Mouse (Mus musculus) limb, embryonic 11.5 days (tissue): ENCODE results near the gene Aco2. TPM values are rescaled to one million over a fixed set of nuclear protein-coding genes. Genes with fewer than 3 reads are reported as not detected.

Experiments used
- ATAC-seq: fragments of 200-750 bp; cut with Nextera tagmentation; 2 replicates; pipeline ENCODE4 v1.8.0; 2017; ENCODE audit warnings: low read depth; ENCODE audit not compliant: insufficient number of reproducible peaks, low FRiP score, low TSS enrichment
- DNase-seq: peaks from one replicate; pipeline ENCODE4 v3.0.0-alpha.2; 2015; ENCODE audit warnings: low spot score
- H3K27ac ChIP-seq: fragments of 300-500 bp; sonication (generic); replicated peaks from 2 replicates; pipeline ENCODE4 v1.5.1; 2014; ENCODE audit warnings: low read depth, mild to moderate bottlenecking, low read length
- H3K27me3 ChIP-seq: fragments of 300-500 bp; sonication (generic); 2 replicates; pipeline ENCODE4 v1.6.1; 2014; ENCODE audit warnings: mild to moderate bottlenecking, low read length, mixed read lengths; ENCODE audit not compliant: control insufficient read depth, insufficient read depth
- H3K36me3 ChIP-seq: fragments of 300-500 bp; sonication (generic); 2 replicates; pipeline ENCODE4 v1.6.1; 2014; ENCODE audit warnings: mild to moderate bottlenecking, low read length, moderate library complexity, mixed read lengths; ENCODE audit not compliant: control insufficient read depth, insufficient read depth
- H3K4me1 ChIP-seq: fragments of 300-500 bp; sonication (generic); 2 replicates; pipeline ENCODE4 v1.6.1; 2014; ENCODE audit warnings: low read length, mixed read lengths; ENCODE audit not compliant: control insufficient read depth, insufficient read depth
- H3K4me2 ChIP-seq: fragments of 300-500 bp; sonication (generic); 2 replicates; pipeline ENCODE4 v1.6.1; 2014; ENCODE audit warnings: low read depth, mild to moderate bottlenecking, moderate library complexity; ENCODE audit not compliant: severe bottlenecking
- H3K4me3 ChIP-seq: fragments of 300-500 bp; sonication (generic); 2 replicates; pipeline ENCODE4 v1.5.1; 2014; ENCODE audit warnings: low read depth, low read length
- H3K9ac ChIP-seq: fragments of 300-500 bp; sonication (generic); 2 replicates; pipeline ENCODE4 v1.6.1; 2014; ENCODE audit warnings: mild to moderate bottlenecking, low read length
- H3K9me3 ChIP-seq: fragments of 300-500 bp; sonication (generic); 2 replicates; pipeline ENCODE4 v1.6.1; 2016; ENCODE audit warnings: low read length; ENCODE audit not compliant: control insufficient read depth
- WGBS: fragments of 180-500 bp; shearing (Covaris S2); extraction: QIAGEN DNeasy Blood & Tissue Kit; methylation state at CpG from one replicate; pipeline ENCODE4 v1.1.7; 2014; 5-methylcytosine and 5-hydroxymethylcytosine counted together
- polyA plus RNA-seq: library from polyadenylated mRNA; unstranded; fragments of >200 nt; fragmentation: Nextera tagmentation; extraction: Ambion mirVana; gene quantifications from 2 replicates; pipeline ENCODE4 v1.2.1, GENCODE M21; 2014

Gene Aco2
- polyA plus RNA-seq, 1 experiment from 2014 or later = 162 TPM

GRCm38 (mm10) chr15:81882348-81882747 is 10.2 kb downstream of the Aco2 start:
- ATAC-seq = no peak
- H3K9ac ChIP-seq = no peak overlapping the region
- H3K27ac ChIP-seq = no peak overlapping the region
- no peak overlapping the region for H3K4me2 ChIP-seq
- no peaks in the 10 kb centered on the region for H3K27me3 ChIP-seq
- peaks cover 4% of the 10 kb centered on the region; the same call in 1 of the 2 replicates for H3K36me3 ChIP-seq
- H3K9me3 ChIP-seq = no peaks in the 10 kb centered on the region
- 95% methylated on average over 3 of the region's 3 CpGs for WGBS
- H3K4me1 ChIP-seq = no peaks in the 10 kb centered on the region
- DNase-seq = no peak
- no peak overlapping the region for H3K4me3 ChIP-seq

GRCm38 (mm10) chr15:81885418-81885934 is 13.4 kb downstream of the Aco2 start:
- 86% methylated on average over 3 of the region's 3 CpGs for WGBS
- H3K9me3 ChIP-seq = no peaks in the 10 kb centered on the region
- H3K36me3 ChIP-seq = peaks cover 10% of the 10 kb centered on the region
- no peak overlapping the region for H3K4me3 ChIP-seq
- H3K27ac ChIP-seq = no peak overlapping the region
- DNase-seq (no peak), ATAC-seq (no peak)
- no peaks in the 10 kb centered on the region for H3K27me3 ChIP-seq
- H3K9ac ChIP-seq = no peak overlapping the region
- no peaks in the 10 kb centered on the region for H3K4me1 ChIP-seq
- H3K4me2 ChIP-seq = no peak overlapping the region

DNA sequence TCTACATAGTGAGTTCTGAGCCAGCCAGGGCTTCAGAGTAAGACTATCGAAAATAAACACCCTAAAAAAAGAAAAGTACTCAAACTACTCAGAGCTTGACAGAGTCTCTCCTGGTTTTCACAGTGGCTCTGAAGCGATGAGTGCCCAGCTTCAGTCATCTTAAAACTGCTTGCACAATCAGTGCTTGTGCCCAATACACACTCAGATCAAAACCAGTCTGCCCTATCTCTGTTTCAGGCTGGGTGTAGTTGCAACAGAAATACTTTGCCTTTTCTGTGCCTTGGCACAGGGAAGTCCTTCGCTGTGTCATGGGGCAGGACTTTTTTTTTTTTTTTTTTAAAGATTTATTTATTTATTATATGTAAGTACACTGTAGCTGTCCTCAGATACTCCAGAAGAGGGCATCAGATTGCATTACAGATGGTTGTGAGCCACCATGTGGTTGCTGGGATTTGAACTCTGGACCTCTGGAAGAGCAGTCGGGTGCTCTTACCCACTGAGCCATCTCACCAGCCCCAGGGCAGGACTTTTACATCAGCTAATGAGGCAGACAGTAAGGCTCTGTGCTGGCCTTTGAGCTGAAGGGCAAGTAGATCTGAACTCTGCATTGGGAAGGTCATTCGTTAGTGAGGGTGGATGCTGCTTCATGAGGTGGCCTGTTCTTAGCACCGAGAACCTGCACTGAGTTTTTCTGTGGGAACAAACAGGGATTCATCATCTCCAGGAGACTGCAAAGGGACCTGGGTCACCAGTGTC is 14.9 kb downstream of the Aco2 start:
- DNase-seq (no peak), ATAC-seq (no peak)
- Histone ChIP-seq H3K36me3 (peaks cover 9% of the 10 kb centered on the region), H3K27me3 (no peaks in the 10 kb centered on the region), H3K9ac (no peak overlapping the region), H3K9me3 (no peaks in the 10 kb centered on the region), H3K4me1 (no peaks in the 10 kb centered on the region), H3K4me2 (no peak overlapping the region), H3K27ac (no peak overlapping the region), H3K4me3 (no peak overlapping the region)
- WGBS = 97% methylated on average over 6 of the region's 6 CpGs

DNA sequence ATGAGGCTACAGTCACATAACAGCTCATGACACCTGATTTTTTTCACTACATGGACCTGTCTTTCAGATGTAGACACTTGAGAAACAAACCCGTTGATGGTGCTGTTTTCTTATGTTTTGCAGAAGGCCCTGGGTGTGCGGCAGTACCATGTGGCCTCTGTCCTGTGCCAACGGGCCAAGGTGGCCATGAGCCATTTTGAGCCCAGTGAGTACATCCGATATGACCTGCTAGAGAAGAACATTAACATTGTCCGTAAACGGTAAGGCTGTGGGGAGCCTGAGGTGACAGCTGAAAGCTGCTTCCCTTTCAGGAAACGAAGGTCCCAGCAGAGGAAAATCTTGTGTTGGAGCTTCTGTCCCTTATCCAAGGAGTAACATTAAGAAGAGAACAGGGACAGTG is 17.1 kb downstream of the Aco2 start:
- no peaks in the 10 kb centered on the region for H3K27me3 ChIP-seq
- WGBS = 94% methylated on average over 7 of the region's 7 CpGs
- H3K9ac ChIP-seq = no peak overlapping the region
- H3K27ac ChIP-seq = no peak overlapping the region
- no peak for DNase-seq
- no peak for ATAC-seq
- H3K4me3 ChIP-seq = no peak overlapping the region
- no peaks in the 10 kb centered on the region for H3K9me3 ChIP-seq
- H3K4me2 ChIP-seq = no peak overlapping the region
- H3K4me1 ChIP-seq = no peaks in the 10 kb centered on the region
- H3K36me3 ChIP-seq = peaks cover 11% of the 10 kb centered on the region

GRCm38 (mm10) chr15:81891140-81891802 is 19.2 kb downstream of the Aco2 start:
- Histone ChIP-seq H3K4me2 (no peak overlapping the region), H3K27me3 (no peaks in the 10 kb centered on the region), H3K36me3 (peaks cover 15% of the 10 kb centered on the region), H3K4me1 (no peaks in the 10 kb centered on the region), H3K27ac (no peak overlapping the region), H3K9me3 (no peaks in the 10 kb centered on the region), H3K4me3 (no peak overlapping the region), H3K9ac (no peak overlapping the region)
- WGBS = 90% methylated on average over 7 of the region's 7 CpGs
- no peak for ATAC-seq
- no peak for DNase-seq

GRCm38 (mm10) chr15:81891822-81892580 is 19.9 kb downstream of the Aco2 start:
- no peak for ATAC-seq
- Histone ChIP-seq H3K9me3 (no peaks in the 10 kb centered on the region), H3K9ac (no peak overlapping the region), H3K4me3 (no peak overlapping the region), H3K27ac (no peak overlapping the region), H3K27me3 (no peaks in the 10 kb centered on the region), H3K4me1 (no peaks in the 10 kb centered on the region), H3K36me3 (peaks cover 15% of the 10 kb centered on the region), H3K4me2 (no peak overlapping the region)
- 91% methylated on average over 8 of the region's 8 CpGs for WGBS
- no peak for DNase-seq

GRCm38 (mm10) chr15:81894002-81894401 is 21.9 kb downstream of the Aco2 start:
- DNase-seq (no peak), ATAC-seq (no peak)
- H3K4me1 ChIP-seq = no peaks in the 10 kb centered on the region
- H3K9ac ChIP-seq = no peak overlapping the region
- no peak overlapping the region for H3K27ac ChIP-seq
- H3K27me3 ChIP-seq = no peaks in the 10 kb centered on the region
- peaks cover 13% of the 10 kb centered on the region for H3K36me3 ChIP-seq
- H3K4me3 ChIP-seq = no peak overlapping the region
- H3K9me3 ChIP-seq = no peaks in the 10 kb centered on the region
- WGBS = 88% methylated on average over 1 of the region's 1 CpGs
- no peak overlapping the region for H3K4me2 ChIP-seq

DNA sequence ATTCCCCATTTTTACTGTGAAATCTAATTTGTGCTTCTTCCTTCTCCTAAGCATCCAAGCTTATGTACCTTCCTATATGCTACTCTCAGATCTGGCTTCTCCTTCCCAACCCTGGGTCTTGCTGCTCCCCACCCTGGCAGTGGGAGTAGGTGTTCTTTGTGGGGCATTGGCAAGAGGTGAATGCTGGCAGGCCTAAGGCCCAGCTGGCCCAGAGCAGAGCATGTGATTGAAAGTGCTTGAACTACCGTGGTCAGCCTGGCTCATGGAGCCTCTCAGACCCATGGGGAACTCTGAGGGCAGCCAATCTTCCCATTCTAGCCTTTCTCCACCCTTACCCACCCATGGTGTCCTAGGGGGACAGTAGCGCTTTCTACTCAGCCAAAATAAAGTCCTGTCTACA is 24.3 kb downstream of the Aco2 start:
- Histone ChIP-seq H3K27me3 (no peaks in the 10 kb centered on the region), H3K4me3 (no peak overlapping the region), H3K4me1 (no peaks in the 10 kb centered on the region), H3K9ac (no peak overlapping the region), H3K4me2 (no peak overlapping the region), H3K9me3 (no peaks in the 10 kb centered on the region), H3K27ac (no peak overlapping the region), H3K36me3 (peaks cover 19% of the 10 kb centered on the region)
- DNase-seq (no peak), ATAC-seq (no peak)
- WGBS = 90% methylated on average over 2 of the region's 2 CpGs
